Mouse (Mus musculus) MEL (cell line): ENCODE data around the gene Ptprf. TPM values are rescaled to one million over a fixed set of nuclear protein-coding genes. Genes with fewer than 3 reads are reported as not detected.

Experiments
- DNase-seq: peaks from one replicate; pipeline ENCODE4 v3.0.0; 2011; ENCODE audit warnings: low read depth, low spot score
- H3K27ac ChIP-seq: 2 replicates; pipeline ENCODE4 v1.5.1; 2012; ENCODE audit warnings: low read depth, mild to moderate bottlenecking, control low read depth, low read length, moderate library complexity; ENCODE audit not compliant: control insufficient read depth
- H3K27me3 ChIP-seq, 2 experiments: fragments of 150-350 bp in 1 of 2; sonication (generic) in 1 of 2; 2 replicates each; pipeline ENCODE4 v1.6.1; 2012; ENCODE audit warnings: low read length in 2 of 2, mild to moderate bottlenecking in 2 of 2, improper control_type of control experiment in 1 of 2, moderate library complexity in 1 of 2; ENCODE audit not compliant: insufficient read depth in 2 of 2, control insufficient read depth in 1 of 2
- H3K36me3 ChIP-seq, 2 experiments: 2 replicates each; pipeline ENCODE4 v1.6.1; 2012 to 2014; ENCODE audit warnings: low read length in 2 of 2, improper control_type of control experiment in 1 of 2, inconsistent platforms in 1 of 2, mild to moderate bottlenecking in 1 of 2; ENCODE audit not compliant: insufficient read depth in 2 of 2, control insufficient read depth in 1 of 2
- H3K4me1 ChIP-seq, 2 experiments: fragments of 150-350 bp in 1 of 2; sonication (generic) in 1 of 2; 2 replicates each; pipeline ENCODE4 v1.6.1; 2012; ENCODE audit warnings: low read length in 2 of 2, improper control_type of control experiment in 1 of 2, mild to moderate bottlenecking in 1 of 2; ENCODE audit not compliant: insufficient read depth in 2 of 2, control insufficient read depth in 1 of 2
- H3K4me3 ChIP-seq, 2 experiments: fragments of 150-350 bp in 1 of 2; sonication (generic) in 1 of 2; 2 replicates each; pipeline ENCODE4 v1.5.1; 2012; ENCODE audit warnings: low read depth in 2 of 2, low read length in 2 of 2, mild to moderate bottlenecking in 2 of 2, moderate library complexity in 2 of 2, control low read depth in 1 of 2, improper control_type of control experiment in 1 of 2; ENCODE audit not compliant: control insufficient read depth in 1 of 2, insufficient read depth in 1 of 2
- H3K79me2 ChIP-seq: 2 replicates; pipeline ENCODE4 v1.6.1; 2012; ENCODE audit warnings: mild to moderate bottlenecking, low read length, moderate library complexity; ENCODE audit not compliant: control insufficient read depth, poor library complexity, insufficient read depth
- H3K9ac ChIP-seq: 2 replicates; pipeline ENCODE4 v1.6.1; 2012; ENCODE audit warnings: low read depth, mild to moderate bottlenecking, control low read depth, low read length, moderate library complexity; ENCODE audit not compliant: control insufficient read depth, poor library complexity, severe bottlenecking
- H3K9me3 ChIP-seq: fragments of 150-350 bp; sonication (generic); replicated peaks from 2 replicates; pipeline ENCODE4 v1.6.1; 2012; ENCODE audit warnings: mild to moderate bottlenecking, low read length, improper control_type of control experiment, moderate library complexity; ENCODE audit not compliant: insufficient read depth
- CHD1 ChIP-seq: IDR thresholded peaks from 2 replicates; pipeline ENCODE4 v1.6.1; 2012; ENCODE audit warnings: low read depth, mild to moderate bottlenecking, inconsistent platforms, low read length, improper control_type of control experiment
- E2F4 ChIP-seq: IDR thresholded peaks from 2 replicates; pipeline ENCODE4 v1.6.1; 2011; ENCODE audit warnings: low read depth, low read length, improper control_type of control experiment, borderline replicate concordance
- ELF1 ChIP-seq: IDR thresholded peaks from 2 replicates; pipeline ENCODE4 v1.6.1; 2014; ENCODE audit warnings: low read depth, mild to moderate bottlenecking, inconsistent platforms, low read length, improper control_type of control experiment, moderate library complexity
- GABPA ChIP-seq: IDR thresholded peaks from 2 replicates; pipeline ENCODE4 v1.6.1; 2012; ENCODE audit warnings: low read depth, mild to moderate bottlenecking, inconsistent platforms, low read length, improper control_type of control experiment, moderate library complexity
- HCFC1 ChIP-seq: IDR thresholded peaks from 2 replicates; pipeline ENCODE4 v1.6.1; 2012; ENCODE audit warnings: low read depth, mild to moderate bottlenecking, inconsistent platforms, low read length, improper control_type of control experiment, moderate library complexity
- KAT2A ChIP-seq: conservative IDR thresholded peaks from 2 replicates; pipeline ENCODE4 v1.6.1; 2012; ENCODE audit warnings: low read depth, low read length, improper control_type of control experiment, inconsistent platforms
- MAFK ChIP-seq: IDR thresholded peaks from 2 replicates; pipeline ENCODE4 v1.6.1; 2011; ENCODE audit warnings: low read depth, mild to moderate bottlenecking, low read length, improper control_type of control experiment, borderline replicate concordance
- MAX ChIP-seq: IDR thresholded peaks from 2 replicates; pipeline ENCODE4 v1.6.1; 2011; ENCODE audit warnings: low read length, improper control_type of control experiment
- MAZ ChIP-seq: IDR thresholded peaks from 2 replicates; pipeline ENCODE4 v1.6.1; 2012; ENCODE audit warnings: low read depth, mild to moderate bottlenecking, inconsistent platforms, low read length, improper control_type of control experiment
- MEF2A ChIP-seq: IDR thresholded peaks from 2 replicates; pipeline ENCODE4 v1.6.1; 2014; ENCODE audit warnings: low read depth, mild to moderate bottlenecking, inconsistent platforms, low read length, improper control_type of control experiment; ENCODE audit not compliant: poor library complexity, insufficient replicate concordance, severe bottlenecking; ENCODE audit errors: extremely low read depth
- MXI1 ChIP-seq: IDR thresholded peaks from 2 replicates; pipeline ENCODE4 v1.6.1; 2011; ENCODE audit warnings: mild to moderate bottlenecking, low read depth, low read length, improper control_type of control experiment
- MYC ChIP-seq: IDR thresholded peaks from 2 replicates; pipeline ENCODE4 v1.6.1; 2011; ENCODE audit warnings: low read depth, mild to moderate bottlenecking, low read length, improper control_type of control experiment, moderate library complexity
- NELFE ChIP-seq: IDR thresholded peaks from 2 replicates; pipeline ENCODE4 v1.6.1; 2011; ENCODE audit warnings: low read depth, low read length, improper control_type of control experiment
- NRF1 ChIP-seq: IDR thresholded peaks from 2 replicates; pipeline ENCODE4 v1.6.1; 2014; ENCODE audit warnings: low read depth, mild to moderate bottlenecking, inconsistent platforms, low read length, improper control_type of control experiment, moderate library complexity; ENCODE audit not compliant: poor library complexity, insufficient read depth, severe bottlenecking
- POLR2AphosphoS5 ChIP-seq: IDR thresholded peaks from 2 replicates; pipeline ENCODE4 v1.6.1; 2012; ENCODE audit warnings: low read depth, borderline replicate concordance, mild to moderate bottlenecking, inconsistent platforms, low read length, moderate library complexity, mixed read lengths
- RAD21 ChIP-seq: IDR thresholded peaks from 2 replicates; pipeline ENCODE4 v1.6.1; 2011; ENCODE audit warnings: mild to moderate bottlenecking, low read depth, low read length, improper control_type of control experiment
- RCOR1 ChIP-seq: IDR thresholded peaks from 2 replicates; pipeline ENCODE4 v1.6.1; 2012; ENCODE audit warnings: low read depth, mild to moderate bottlenecking, inconsistent platforms, low read length, improper control_type of control experiment
- SIN3A ChIP-seq: IDR thresholded peaks from 2 replicates; pipeline ENCODE4 v1.6.1; 2012; ENCODE audit warnings: low read length, improper control_type of control experiment, inconsistent platforms
- SMC3 ChIP-seq: IDR thresholded peaks from 2 replicates; pipeline ENCODE4 v1.6.1; 2011; ENCODE audit warnings: low read depth, low read length, improper control_type of control experiment
- TBP ChIP-seq: IDR thresholded peaks from 2 replicates; pipeline ENCODE4 v1.8.0; 2011; ENCODE audit warnings: low read depth, low read length, improper control_type of control experiment
- TCF12 ChIP-seq: IDR thresholded peaks from 2 replicates; pipeline ENCODE4 v1.6.1; 2014; ENCODE audit warnings: low read depth, mild to moderate bottlenecking, inconsistent platforms, low read length, improper control_type of control experiment, moderate library complexity
- USF1 ChIP-seq: IDR thresholded peaks from 2 replicates; pipeline ENCODE4 v1.6.1; 2014; ENCODE audit warnings: low read depth, mild to moderate bottlenecking, inconsistent platforms, low read length, improper control_type of control experiment, moderate library complexity
- ZC3H11A ChIP-seq: IDR thresholded peaks from 2 replicates; pipeline ENCODE4 v1.6.1; 2012; ENCODE audit warnings: low read depth, mild to moderate bottlenecking, inconsistent platforms, low read length, improper control_type of control experiment
- ZMIZ1 ChIP-seq: IDR thresholded peaks from 2 replicates; pipeline ENCODE4 v1.6.1; 2012; ENCODE audit warnings: low read depth, mild to moderate bottlenecking, inconsistent platforms, low read length, improper control_type of control experiment, moderate library complexity
- ZNF384 ChIP-seq: IDR thresholded peaks from 2 replicates; pipeline ENCODE4 v1.6.1; 2012; ENCODE audit warnings: low read depth, mild to moderate bottlenecking, inconsistent platforms, low read length, improper control_type of control experiment
- polyA plus RNA-seq, 2 experiments: library from polyadenylated mRNA; stranded (reverse) in 1 of 2; unstranded in 1 of 2; fragments of >175 nt in 1 of 2; fragments of >200 nt in 1 of 2; gene quantifications; 2 replicates each; pipeline versions ENCODE4 v1.2.1 to v1.2.4; 2012; ENCODE audit warnings: low replicate concordance in 2 of 2, low read depth in 1 of 2; ENCODE audit not compliant: insufficient read length in 2 of 2, insufficient read depth in 1 of 2, missing spikeins in 1 of 2
- total RNA-seq: library from RNA; depleted of rRNA; stranded (reverse); fragments of 300-350 nt; gene quantifications from 2 replicates; pipeline ENCODE4 v1.2.3, GENCODE M21; 2012

Ptprf gene
- total and polyA plus RNA-seq, 3 experiments, result 0.04 TPM; not detected in 2

DNA sequence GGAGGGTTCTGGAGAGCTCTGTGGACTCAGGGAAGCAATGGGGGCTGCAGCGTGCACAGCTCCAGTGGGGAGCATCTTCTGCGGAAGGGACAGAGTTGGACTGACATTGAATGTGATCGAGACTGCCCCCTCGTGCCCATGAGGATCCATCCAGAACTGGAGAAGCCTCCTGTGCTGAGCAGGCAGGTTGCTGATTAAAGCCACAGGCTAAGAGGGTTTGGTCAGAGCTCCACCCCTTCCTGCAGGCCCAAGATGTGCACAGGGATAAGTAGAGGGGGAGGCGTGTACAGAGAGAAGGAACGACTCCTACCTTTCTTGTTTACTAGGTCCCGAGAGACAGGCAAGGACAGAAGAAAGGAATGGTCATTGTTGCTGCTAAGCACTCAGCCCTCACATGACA, 69.9 kb downstream of the Ptprf start (continued):
- TF ChIP-seq MAZ, result no peak

- no peak for TF ChIP-seq MXI1
- TF ChIP-seq HCFC1, result no peak
- no peak for TF ChIP-seq KAT2A
- no peak for TF ChIP-seq TBP
- no peak for TF ChIP-seq ZC3H11A
- TF ChIP-seq RAD21, result no peak
- no peak for TF ChIP-seq NELFE
- TF ChIP-seq E2F4, result no peak
- no peak for TF ChIP-seq CHD1
- no peak for TF ChIP-seq SIN3A
- no peak for TF ChIP-seq POLR2AphosphoS5
- no peak for TF ChIP-seq MAZ
- TF ChIP-seq ZNF384, result no peak
- TF ChIP-seq ELF1, result no peak
- TF ChIP-seq TCF12, result no peak
- TF ChIP-seq MEF2A, result no peak
- no peak for TF ChIP-seq GABPA
- TF ChIP-seq USF1, result no peak
- no peak for TF ChIP-seq SMC3
- H3K4me1 ChIP-seq, result peaks cover 0 to 4% of the 10 kb centered on the region in 2 experiments; a peak in 1 of 4 replicates
- H3K79me2 ChIP-seq, result no peaks in the 10 kb centered on the region
- no peak overlapping the region for H3K27ac ChIP-seq
- H3K9ac ChIP-seq, result no peak overlapping the region
- no peak overlapping the region for H3K4me3 ChIP-seq
- no peak for DNase-seq
- no peaks in the 10 kb centered on the region for H3K27me3 ChIP-seq
- H3K9me3 ChIP-seq, result no peaks in the 10 kb centered on the region
- H3K36me3 ChIP-seq, result no peaks in the 10 kb centered on the region
Measured at GRCm38 (mm10) chr4:118220756-118221155, 70.4 kb downstream of the Ptprf start.

- H3K9me3 ChIP-seq, result no peaks in the 10 kb centered on the region
- TF ChIP-seq POLR2AphosphoS5, result no peak
- TF ChIP-seq TCF12, result no peak
- no peak for TF ChIP-seq MYC
- TF ChIP-seq ZMIZ1, result no peak
- no peak for TF ChIP-seq NRF1
- no peak for TF ChIP-seq MEF2A
- TF ChIP-seq MAX, result no peak
- no peak for TF ChIP-seq MAFK
- no peak for TF ChIP-seq KAT2A
- TF ChIP-seq RCOR1, result no peak
- H3K4me1 ChIP-seq, result peaks cover 0 to 4% of the 10 kb centered on the region in 2 experiments; a peak in 1 of 4 replicates
- no peaks in the 10 kb centered on the region for H3K79me2 ChIP-seq
- DNase-seq, result no peak
- no peak overlapping the region for H3K4me3 ChIP-seq
- H3K36me3 ChIP-seq, result no peaks in the 10 kb centered on the region
- H3K27ac ChIP-seq, result no peak overlapping the region
- no peak overlapping the region for H3K9ac ChIP-seq
- no peaks in the 10 kb centered on the region for H3K27me3 ChIP-seq
Measured at GRCm38 (mm10) chr4:118219487-118219886, 71.7 kb downstream of the Ptprf start.
